Mouse (Mus musculus): Measurements from ENCODE around the gene Brpf3. TPM values are rescaled to one million over a fixed set of nuclear protein-coding genes. Genes with fewer than 3 reads are reported as not detected.

The Brpf3 gene
- 2.5 TPM for polyA plus RNA-seq (2017; shearing (Covaris generic))

GRCm38 (mm10) chr17:28800671-28801412 lies at the start of gene Brpf3:
Gene Brpf3 (plus strand): TSS chr17:28801090.

GRCm38 (mm10) chr17:28769121-28769874 lies 31.6 kb upstream of the Brpf3 start, which contains the start of gene Mapk13:
Gene Mapk13 (plus strand): TSS chr17:28769297.

GRCm38 (mm10) chr17:28858205-28858604 lies 57.3 kb downstream of the Brpf3 start, which contains the start of gene Pnpla1:
Gene Pnpla1 (plus strand): TSS chr17:28858411.

Other genes with a start within 250 kb of the Brpf3 start
- not detected for gene Clps, start 240.3 kb upstream of the Brpf3 start, polyA plus RNA-seq (2017; shearing (Covaris generic))
- gene Lhfpl5, start 225.4 kb upstream of the Brpf3 start, polyA plus RNA-seq (2017; shearing (Covaris generic)) = 0.83 TPM
- 216 TPM for gene Srpk1, start 178.4 kb upstream of the Brpf3 start, polyA plus RNA-seq (2017; shearing (Covaris generic))
- not detected for gene Slc26a8, start 110.9 kb upstream of the Brpf3 start, polyA plus RNA-seq (2017; shearing (Covaris generic))
- 13.6 TPM for gene Mapk14, start 109.8 kb upstream of the Brpf3 start, polyA plus RNA-seq (2017; shearing (Covaris generic))
- gene AC170998.1, start 75.0 kb upstream of the Brpf3 start, polyA plus RNA-seq (2017; shearing (Covaris generic)) = 4.1 TPM
- gene Mapk13, start 31.8 kb upstream of the Brpf3 start, polyA plus RNA-seq (2017; shearing (Covaris generic)) = not detected
- not detected for gene Pnpla1, start 57.3 kb downstream of the Brpf3 start, polyA plus RNA-seq (2017; shearing (Covaris generic))
- 3.1 TPM for gene 4930539E08Rik, start 114.2 kb downstream of the Brpf3 start, polyA plus RNA-seq (2017; shearing (Covaris generic))
- not detected for gene Pxt1, start 142.8 kb downstream of the Brpf3 start, polyA plus RNA-seq (2017; shearing (Covaris generic))
- 92.2 TPM for gene Kctd20, start 150.9 kb downstream of the Brpf3 start, polyA plus RNA-seq (2017; shearing (Covaris generic))
- gene Stk38, start 206.9 kb downstream of the Brpf3 start, polyA plus RNA-seq (2017; shearing (Covaris generic)) = 252 TPM
- gene Srsf3, start 231.5 kb downstream of the Brpf3 start, polyA plus RNA-seq (2017; shearing (Covaris generic)) = 545 TPM